Mouse (Mus musculus): Measurements from ENCODE around the gene Emilin1. TPM values are rescaled to one million over a fixed set of nuclear protein-coding genes. Genes with fewer than 3 reads are reported as not detected.

The Emilin1 gene
- polyA plus RNA-seq, 2 experiments, result 191 to 222 TPM

- Histone ChIP-seq H3K27me3 (ENCODE audit: control insufficient read depth, insufficient read depth, low read length) (no peaks in the 10 kb centered on the region), H3K36me3 (ENCODE audit: control insufficient read depth, insufficient read depth, low read length) (peaks cover under 1% of the 10 kb centered on the region; the same call in 1 of the 2 replicates), H3K4me1 (ENCODE audit: control insufficient read depth, insufficient read depth, low read length) (peaks cover 6% of the 10 kb centered on the region), H3K4me2 (replicated peaks; ENCODE audit: low read depth, low read length, severe bottlenecking) (no peak overlapping the region), H3K4me3 (replicated peaks; ENCODE audit: low read length) (no peak overlapping the region), H3K9me3 (ENCODE audit: control insufficient read depth, low read length) (no peaks in the 10 kb centered on the region), H3K27ac (replicated peaks; ENCODE audit: low read depth, low read length) (no peak overlapping the region), H3K9ac (ENCODE audit: low read depth, low read length, severe bottlenecking) (no peak overlapping the region)
- no peak for TF ChIP-seq POLR2A (IDR thresholded peaks at IDR 0.05; ENCODE audit: borderline replicate concordance, extremely low read depth, insufficient read depth, insufficient read length)
- WGBS, result 76% methylated on average over 3 of the region's 3 CpGs
- ATAC-seq (ENCODE audit: low FRiP score, low read depth), result no peak
- no peak for DNase-seq (ENCODE audit: low spot score)
Measured at GRCm38 (mm10) chr5:30963916-30964315, 50.7 kb downstream of the Emilin1 start.

- DNase-seq (ENCODE audit: low spot score), result no peak
- Histone ChIP-seq H3K4me3 (replicated peaks; ENCODE audit: low read length) (no peak overlapping the region), H3K9me3 (ENCODE audit: control insufficient read depth, low read length) (no peaks in the 10 kb centered on the region), H3K4me2 (replicated peaks; ENCODE audit: low read depth, low read length, severe bottlenecking) (no peak overlapping the region), H3K4me1 (ENCODE audit: control insufficient read depth, insufficient read depth, low read length) (no peaks in the 10 kb centered on the region), H3K27me3 (ENCODE audit: control insufficient read depth, insufficient read depth, low read length) (no peaks in the 10 kb centered on the region), H3K9ac (ENCODE audit: low read depth, low read length, severe bottlenecking) (no peak overlapping the region), H3K36me3 (ENCODE audit: control insufficient read depth, insufficient read depth, low read length) (no peaks in the 10 kb centered on the region), H3K27ac (replicated peaks; ENCODE audit: low read depth, low read length) (no peak overlapping the region)
- no peak for TF ChIP-seq POLR2A (IDR thresholded peaks at IDR 0.05; ENCODE audit: borderline replicate concordance, extremely low read depth, insufficient read depth, insufficient read length)
- WGBS, result 87% methylated on average over 4 of the region's 4 CpGs
- ATAC-seq (ENCODE audit: low FRiP score, low read depth), result no peak
Measured at GRCm38 (mm10) chr5:30966189-30966588, 53.0 kb downstream of the Emilin1 start.

GRCm38 (mm10) chr5:30968416-30968815 is 55.2 kb downstream of the Emilin1 start, which contains the start of gene Tcf23:
Gene Tcf23, plus strand, starts transcription at chr5:30968662.
- H3K4me3 ChIP-seq (replicated peaks; ENCODE audit: low read length), result no peak within 1 kb of the TSS
- DNase-seq (ENCODE audit: low spot score) (no peak), ATAC-seq (ENCODE audit: low FRiP score, low read depth) (no peak)
- no peak within 1 kb of the TSS for H3K9ac ChIP-seq (ENCODE audit: low read depth, low read length, severe bottlenecking)
- H3K4me1 ChIP-seq (ENCODE audit: control insufficient read depth, insufficient read depth, low read length), result no peaks in the 10 kb centered on the region
- H3K9me3 ChIP-seq (ENCODE audit: control insufficient read depth, low read length), result no peaks in the 10 kb centered on the region
- no peaks in the 10 kb centered on the region for H3K36me3 ChIP-seq (ENCODE audit: control insufficient read depth, insufficient read depth, low read length)
- H3K4me2 ChIP-seq (replicated peaks; ENCODE audit: low read depth, low read length, severe bottlenecking), result no peak within 1 kb of the TSS
- no peak for TF ChIP-seq POLR2A (IDR thresholded peaks at IDR 0.05; ENCODE audit: borderline replicate concordance, extremely low read depth, insufficient read depth, insufficient read length)
- no peaks in the 10 kb centered on the region for H3K27me3 ChIP-seq (ENCODE audit: control insufficient read depth, insufficient read depth, low read length)
- 77% methylated on average over 8 of the region's 8 CpGs for WGBS
- H3K27ac ChIP-seq (replicated peaks; ENCODE audit: low read depth, low read length), result no peak within 1 kb of the TSS

- no peak overlapping the region for H3K9ac ChIP-seq (ENCODE audit: low read depth, low read length, severe bottlenecking)
- 74% methylated on average over 2 of the region's 2 CpGs for WGBS
- no peaks in the 10 kb centered on the region for H3K9me3 ChIP-seq (ENCODE audit: control insufficient read depth, low read length)
- ATAC-seq (ENCODE audit: low FRiP score, low read depth), result no peak
- no peaks in the 10 kb centered on the region for H3K27me3 ChIP-seq (ENCODE audit: control insufficient read depth, insufficient read depth, low read length)
- H3K27ac ChIP-seq (replicated peaks; ENCODE audit: low read depth, low read length), result no peak overlapping the region
- H3K4me3 ChIP-seq (replicated peaks; ENCODE audit: low read length), result no peak overlapping the region
- no peak for DNase-seq (ENCODE audit: low spot score)
- H3K4me1 ChIP-seq (ENCODE audit: control insufficient read depth, insufficient read depth, low read length), result no peaks in the 10 kb centered on the region
- no peak for TF ChIP-seq POLR2A (IDR thresholded peaks at IDR 0.05; ENCODE audit: borderline replicate concordance, extremely low read depth, insufficient read depth, insufficient read length)
- no peak overlapping the region for H3K4me2 ChIP-seq (replicated peaks; ENCODE audit: low read depth, low read length, severe bottlenecking)
- no peaks in the 10 kb centered on the region for H3K36me3 ChIP-seq (ENCODE audit: control insufficient read depth, insufficient read depth, low read length)
Measured at GRCm38 (mm10) chr5:30969440-30969839, 56.2 kb downstream of the Emilin1 start.

Other genes starting within 250 kb of the Emilin1 start
- 206 and 228 TPM in 2 replicates for gene Cenpa, start 246.6 kb upstream of the Emilin1 start, polyA plus RNA-seq (2012; rRNA removed)
- gene Cenpa, start 246.6 kb upstream of the Emilin1 start, polyA plus RNA-seq (2014; fragmentation: Nextera tagmentation; extraction: Ambion mirVana), result 272 and 276 TPM in 2 replicates
- 9.2 and 9.9 TPM in 2 replicates for gene Dpysl5, start 201.8 kb upstream of the Emilin1 start, polyA plus RNA-seq (2012; rRNA removed)
- 4.6 and 5.8 TPM in 2 replicates for gene Dpysl5, start 201.8 kb upstream of the Emilin1 start, polyA plus RNA-seq (2014; fragmentation: Nextera tagmentation; extraction: Ambion mirVana)
- gene Mapre3, start 98.8 kb upstream of the Emilin1 start, polyA plus RNA-seq (2012; rRNA removed), result 64.7 and 76.0 TPM in 2 replicates
- gene Mapre3, start 98.8 kb upstream of the Emilin1 start, polyA plus RNA-seq (2014; fragmentation: Nextera tagmentation; extraction: Ambion mirVana), result 28.2 and 30.0 TPM in 2 replicates
- 115 and 152 TPM in 2 replicates for gene Tmem214, start 45.4 kb upstream of the Emilin1 start, polyA plus RNA-seq (2012; rRNA removed)
- 80.7 and 81.8 TPM in 2 replicates for gene Tmem214, start 45.4 kb upstream of the Emilin1 start, polyA plus RNA-seq (2014; fragmentation: Nextera tagmentation; extraction: Ambion mirVana)
- gene Agbl5, start 24.7 kb upstream of the Emilin1 start, polyA plus RNA-seq (2012; rRNA removed), result 61.9 and 78.3 TPM in 2 replicates
- 27.7 and 32.2 TPM in 2 replicates for gene Agbl5, start 24.7 kb upstream of the Emilin1 start, polyA plus RNA-seq (2014; fragmentation: Nextera tagmentation; extraction: Ambion mirVana)
- 364 and 388 TPM in 2 replicates for gene Ost4, start 5.6 kb upstream of the Emilin1 start, polyA plus RNA-seq (2012; rRNA removed)
- gene Ost4, start 5.6 kb upstream of the Emilin1 start, polyA plus RNA-seq (2014; fragmentation: Nextera tagmentation; extraction: Ambion mirVana), result 502 and 567 TPM in 2 replicates
- 29.5 and 37.8 TPM in 2 replicates for gene Khk, start 8.0 kb downstream of the Emilin1 start, polyA plus RNA-seq (2012; rRNA removed)
- 29.7 and 31.3 TPM in 2 replicates for gene Khk, start 8.0 kb downstream of the Emilin1 start, polyA plus RNA-seq (2014; fragmentation: Nextera tagmentation; extraction: Ambion mirVana)
- 19.8 and 21.5 TPM in 2 replicates for gene Cgref1, start 32.2 kb downstream of the Emilin1 start, polyA plus RNA-seq (2012; rRNA removed)
- gene Cgref1, start 32.2 kb downstream of the Emilin1 start, polyA plus RNA-seq (2014; fragmentation: Nextera tagmentation; extraction: Ambion mirVana), result 15.1 and 20.9 TPM in 2 replicates
- 259 and 349 TPM in 2 replicates for gene Preb, start 47.0 kb downstream of the Emilin1 start, polyA plus RNA-seq (2012; rRNA removed)
- 91.1 and 98.9 TPM in 2 replicates for gene Preb, start 47.0 kb downstream of the Emilin1 start, polyA plus RNA-seq (2014; fragmentation: Nextera tagmentation; extraction: Ambion mirVana)
- gene Tcf23, start 55.3 kb downstream of the Emilin1 start, polyA plus RNA-seq (2012; rRNA removed), result 0.05 TPM in 1 of 2 replicates, not detected in the other
- not detected in 2 replicates for gene Tcf23, start 55.3 kb downstream of the Emilin1 start, polyA plus RNA-seq (2014; fragmentation: Nextera tagmentation; extraction: Ambion mirVana)
- gene Atraid, start 134.9 kb downstream of the Emilin1 start, polyA plus RNA-seq (2012; rRNA removed), result 134 and 151 TPM in 2 replicates
- gene Atraid, start 134.9 kb downstream of the Emilin1 start, polyA plus RNA-seq (2014; fragmentation: Nextera tagmentation; extraction: Ambion mirVana), result 190 and 200 TPM in 2 replicates
- 25.3 and 33.9 TPM in 2 replicates for gene Slc5a6, start 135.5 kb downstream of the Emilin1 start, polyA plus RNA-seq (2012; rRNA removed)
- 11.0 and 11.4 TPM in 2 replicates for gene Slc5a6, start 135.5 kb downstream of the Emilin1 start, polyA plus RNA-seq (2014; fragmentation: Nextera tagmentation; extraction: Ambion mirVana)
- gene Cad, start 141.4 kb downstream of the Emilin1 start, polyA plus RNA-seq (2012; rRNA removed), result 49.1 and 62.5 TPM in 2 replicates
- gene Cad, start 141.4 kb downstream of the Emilin1 start, polyA plus RNA-seq (2014; fragmentation: Nextera tagmentation; extraction: Ambion mirVana), result 28.3 and 29.4 TPM in 2 replicates
- gene Dnajc5g, start 192.9 kb downstream of the Emilin1 start, polyA plus RNA-seq (2012; rRNA removed), result not detected in 2 replicates
- gene Dnajc5g, start 192.9 kb downstream of the Emilin1 start, polyA plus RNA-seq (2014; fragmentation: Nextera tagmentation; extraction: Ambion mirVana), result not detected in 2 replicates
- 0.82 and 0.86 TPM in 2 replicates for gene Slc30a3, start 194.8 kb downstream of the Emilin1 start, polyA plus RNA-seq (2012; rRNA removed)
- gene Slc30a3, start 194.8 kb downstream of the Emilin1 start, polyA plus RNA-seq (2014; fragmentation: Nextera tagmentation; extraction: Ambion mirVana), result 0.53 and 0.91 TPM in 2 replicates
- 8.1 and 8.7 TPM in 2 replicates for gene Trim54, start 203.3 kb downstream of the Emilin1 start, polyA plus RNA-seq (2012; rRNA removed)
- 4.9 and 6.2 TPM in 2 replicates for gene Trim54, start 203.3 kb downstream of the Emilin1 start, polyA plus RNA-seq (2014; fragmentation: Nextera tagmentation; extraction: Ambion mirVana)
- 0.16 TPM in 1 of 2 replicates, not detected in the other for gene Ucn, start 225.4 kb downstream of the Emilin1 start, polyA plus RNA-seq (2012; rRNA removed)
- gene Ucn, start 225.4 kb downstream of the Emilin1 start, polyA plus RNA-seq (2014; fragmentation: Nextera tagmentation; extraction: Ambion mirVana), result 0.46 TPM in 1 of 2 replicates, not detected in the other
- gene Mpv17, start 240.8 kb downstream of the Emilin1 start, polyA plus RNA-seq (2012; rRNA removed), result 78.5 and 103 TPM in 2 replicates
- 49.4 and 61.8 TPM in 2 replicates for gene Mpv17, start 240.8 kb downstream of the Emilin1 start, polyA plus RNA-seq (2014; fragmentation: Nextera tagmentation; extraction: Ambion mirVana)